Mouse (Mus musculus) bone marrow, adult 2 months (tissue): ENCODE results near the gene Sod2.
"Not testable (repeated sequence)": the region's sequence is repeated elsewhere in the genome, so short reads cannot be mapped to it uniquely, and the experiment has no call there.

Experiments
- CTCF ChIP-seq: fragments of 200-500 bp; IDR thresholded peaks from 2 replicates; pipeline ENCODE4 v1.5.1; 2011; ENCODE audit warnings: low read length, control low read depth; ENCODE audit not compliant: control insufficient read depth, insufficient read depth
- POLR2A ChIP-seq: fragments of 200-500 bp; IDR thresholded peaks from 2 replicates; pipeline ENCODE4 v1.6.1; 2011; ENCODE audit warnings: low read depth, mild to moderate bottlenecking, control low read depth, low read length, borderline replicate concordance; ENCODE audit not compliant: control insufficient read depth

DNA sequence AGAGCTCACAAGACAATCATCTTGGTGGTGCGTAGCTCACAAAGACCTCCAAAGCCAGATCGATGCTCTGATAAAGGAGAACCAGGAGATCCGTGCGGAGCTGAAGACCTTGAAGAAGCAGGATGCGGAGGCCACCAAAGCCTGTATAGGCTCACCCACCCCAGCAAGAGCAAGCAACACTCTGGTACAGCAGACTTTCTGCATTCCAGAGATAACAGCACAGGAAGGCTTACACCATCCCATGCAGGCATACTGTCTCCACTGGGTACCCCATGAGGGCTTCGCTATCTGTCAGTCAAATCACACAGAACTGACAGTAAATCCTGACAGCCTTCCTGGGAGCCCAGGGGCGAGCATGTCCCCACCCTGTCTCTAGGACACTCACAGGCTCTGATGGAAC is 56.2 kb downstream of the Sod2 start:
- not testable (repeated sequence) for TF ChIP-seq CTCF, POLR2A
